Comparison of ENCODE assay signal across 28 mouse cellular contexts in the genomic region with DNA sequence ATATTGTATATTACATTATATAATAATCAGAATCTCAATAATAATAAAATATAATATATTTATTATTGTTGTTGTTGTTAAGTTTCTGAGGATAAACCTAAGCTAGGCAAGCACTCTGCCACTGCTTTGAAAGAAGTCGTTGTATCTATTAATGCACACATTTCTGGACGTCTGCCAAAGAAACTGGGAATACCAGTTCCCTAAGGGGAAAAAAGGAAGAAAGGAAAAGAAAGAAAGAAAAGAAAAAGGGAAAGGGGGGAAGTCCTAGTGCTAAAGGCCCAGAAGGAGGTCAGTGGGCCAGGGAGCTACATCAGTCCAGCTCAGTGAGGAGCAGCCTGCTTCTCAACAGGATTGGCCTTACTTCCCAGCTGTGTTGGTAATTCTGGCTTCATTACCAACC. TPM values are rescaled to one million over a fixed set of nuclear protein-coding genes. Genes with fewer than 3 reads are reported as not detected.
DNase-seq lines count a peak whose midpoint lies in the region; ATAC-seq and TF ChIP-seq lines count a peak whose summit lies in the region.
"Had no signal": no experiment of that assay in that cellular context is flagged by ENCODE, and none has a peak within 500 bp of the region (broad histone marks: within the 10 kb centered on the region; RNA-seq: fewer than 3 reads in every experiment).

No protein-coding gene starts in this region.

- H3K9me3 ChIP-seq in forebrain, embryonic 14.5 days (replicated peaks; ENCODE audit: control insufficient read depth, low read length) = no peaks in the 10 kb centered on the region
- H3K9me3 ChIP-seq in forebrain, embryonic 16.5 days (ENCODE audit: control insufficient read depth, low read length) = no peaks in the 10 kb centered on the region
- no peaks in the 10 kb centered on the region for H3K9me3 ChIP-seq in lung, embryonic 14.5 days (ENCODE audit: low read depth, low read length)
- no peaks in the 10 kb centered on the region for H3K9me3 ChIP-seq in limb, embryonic 13.5 days
- H3K9me3 ChIP-seq: forebrain, embryonic 10.5 days; heart, embryonic 13.5 days; hindbrain, embryonic 10.5 days; intestine, embryonic 15.5 days; neural tube, embryonic 13.5 days had no signal

- TF ChIP-seq CTCF in lung, embryonic 14.5 days (IDR thresholded peaks at IDR 0.05; ENCODE audit: low read depth) = no peak

- no peaks in the 10 kb centered on the region for H3K27me3 ChIP-seq in forebrain, embryonic 14.5 days (replicated peaks; ENCODE audit: control insufficient read depth, insufficient read depth, low read length)
- H3K27me3 ChIP-seq in forebrain, embryonic 16.5 days (replicated peaks; ENCODE audit: control insufficient read depth, insufficient read depth, low read length) = no peaks in the 10 kb centered on the region
- no peaks in the 10 kb centered on the region for H3K27me3 ChIP-seq in lung, embryonic 14.5 days (ENCODE audit: insufficient read depth, low read length)
- no peaks in the 10 kb centered on the region for H3K27me3 ChIP-seq in limb, embryonic 13.5 days
- H3K27me3 ChIP-seq: heart, embryonic 13.5 days; intestine, embryonic 15.5 days; neural tube, embryonic 13.5 days; Patski had no signal

- 0 out of 2 replicates have a peak, but pooled peaks cover 2% of the 10 kb centered on the region for H3K4me1 ChIP-seq in forebrain, embryonic 14.5 days (ENCODE audit: control insufficient read depth, insufficient read depth, low read length)
- H3K4me1 ChIP-seq in forebrain, embryonic 16.5 days (replicated peaks; ENCODE audit: control insufficient read depth, insufficient read depth, low read length) = peaks cover 3% of the 10 kb centered on the region; the same call in 1 of the 2 replicates
- H3K4me1 ChIP-seq in lung, embryonic 14.5 days (ENCODE audit: insufficient read depth) = no peaks in the 10 kb centered on the region
- peaks cover 5% of the 10 kb centered on the region for H3K4me1 ChIP-seq in limb, embryonic 13.5 days
- H3K4me1 ChIP-seq: forebrain, embryonic 10.5 days; hindbrain, embryonic 10.5 days had no signal

- no peak overlapping the region for H3K4me2 ChIP-seq in forebrain, embryonic 14.5 days (ENCODE audit: low read length)
- no peak overlapping the region for H3K4me2 ChIP-seq in forebrain, embryonic 16.5 days (ENCODE audit: low read length)
- H3K4me2 ChIP-seq in lung, embryonic 14.5 days = no peak overlapping the region
- H3K4me2 ChIP-seq in limb, embryonic 13.5 days (replicated peaks) = no peak overlapping the region
- H3K4me2 ChIP-seq: heart, embryonic 13.5 days; intestine, embryonic 15.5 days; liver, embryonic 11.5 days; neural tube, embryonic 13.5 days had no signal

- H3K36me3 ChIP-seq in forebrain, embryonic 14.5 days (ENCODE audit: control insufficient read depth, insufficient read depth, low read length) = no peaks in the 10 kb centered on the region
- no peaks in the 10 kb centered on the region for H3K36me3 ChIP-seq in forebrain, embryonic 16.5 days (ENCODE audit: control insufficient read depth, insufficient read depth)
- no peaks in the 10 kb centered on the region for H3K36me3 ChIP-seq in lung, embryonic 14.5 days (ENCODE audit: insufficient read depth)
- no peaks in the 10 kb centered on the region for H3K36me3 ChIP-seq in limb, embryonic 13.5 days
- H3K36me3 ChIP-seq: forebrain, embryonic 10.5 days; heart, embryonic 13.5 days; hindbrain, embryonic 10.5 days; intestine, embryonic 15.5 days; neural tube, embryonic 13.5 days had no signal

- no peak overlapping the region; the same call in 1 of the 2 replicates for H3K27ac ChIP-seq in forebrain, embryonic 14.5 days (ENCODE audit: low read depth, low read length)
- no peak overlapping the region for H3K27ac ChIP-seq in forebrain, embryonic 16.5 days (ENCODE audit: low read length)
- H3K27ac ChIP-seq in lung, embryonic 14.5 days (ENCODE audit: low read depth) = no peak overlapping the region
- H3K27ac ChIP-seq in limb, embryonic 13.5 days = peak overlapping the region; percentile 39; the same call in 1 of the 2 replicates
- H3K27ac ChIP-seq: forebrain, embryonic 10.5 days; heart, adult 2 months; heart, embryonic 13.5 days; hindbrain, embryonic 10.5 days; intestine, embryonic 15.5 days; layer of hippocampus, adult 2 months; neural tube, embryonic 13.5 days had no signal

- 0 out of 2 replicates have a peak, but pooled peaks have one; percentile 32 for ATAC-seq in forebrain, embryonic 14.5 days
- no peak for ATAC-seq in forebrain, embryonic 16.5 days
- no peak for ATAC-seq in lung, embryonic 14.5 days (ENCODE audit: insufficient read depth)
- no peak for ATAC-seq in limb, embryonic 13.5 days (ENCODE audit: low FRiP score, low read depth)
- ATAC-seq: hindbrain, embryonic 16.5 days; intestine, embryonic 15.5 days; lung, postnatal 0 days; Patski had no signal

- WGBS in forebrain, embryonic 14.5 days = 35% methylated on average over 2 of the region's 2 CpGs
- 11% methylated on average over 2 of the region's 2 CpGs for WGBS in forebrain, embryonic 16.5 days
- WGBS in lung, embryonic 14.5 days = 27% methylated on average over 2 of the region's 2 CpGs
- 28% methylated on average over 2 of the region's 2 CpGs for WGBS in limb, embryonic 13.5 days

- peak; percentile 71 for DNase-seq in forebrain, embryonic 14.5 days (ENCODE audit: low spot score)
- DNase-seq in lung, embryonic 14.5 days = peak; percentile 79
- no peak for DNase-seq in lung, postnatal 10 days
- peak; percentile 51 for DNase-seq in NIH3T3 (ENCODE audit: low read depth)
- no peak for DNase-seq in layer of hippocampus, postnatal 36 days
- DNase-seq in B cell, adult 2 months = no peak
- DNase-seq: adrenal gland, postnatal 25 days; cerebellum, adult 2 months; cerebellum, postnatal 25 days; gastrocnemius, postnatal 25 days; heart, adult 2 months; heart, postnatal 10 days; kidney, adult 2 months; kidney, postnatal 36 days; left cerebral cortex, postnatal 4 days; thymus, postnatal 4 days had no signal

- H3K4me3 ChIP-seq in forebrain, embryonic 14.5 days (ENCODE audit: low read depth, low read length) = no peak overlapping the region
- H3K4me3 ChIP-seq in forebrain, embryonic 16.5 days (replicated peaks; ENCODE audit: low read length) = no peak overlapping the region
- H3K4me3 ChIP-seq in lung, embryonic 14.5 days (ENCODE audit: low read depth, low read length) = no peak overlapping the region
- H3K4me3 ChIP-seq in limb, embryonic 13.5 days = no peak overlapping the region
- H3K4me3 ChIP-seq: forebrain, embryonic 10.5 days; heart, adult 2 months; heart, embryonic 13.5 days; hindbrain, embryonic 10.5 days; intestine, embryonic 15.5 days; layer of hippocampus, adult 2 months; neural tube, embryonic 13.5 days had no signal

- H3K9ac ChIP-seq in forebrain, embryonic 14.5 days (ENCODE audit: low read length) = no peak overlapping the region
- no peak overlapping the region for H3K9ac ChIP-seq in forebrain, embryonic 16.5 days (replicated peaks; ENCODE audit: low read depth, low read length)
- H3K9ac ChIP-seq in lung, embryonic 14.5 days = no peak overlapping the region
- H3K9ac ChIP-seq in limb, embryonic 13.5 days = no peak overlapping the region
- H3K9ac ChIP-seq: heart, embryonic 13.5 days; intestine, embryonic 15.5 days; neural tube, embryonic 13.5 days had no signal

RNA-seq across cellular contexts. Expression of a gene that starts 11.3 kb away (rescaled TPM):
- 44.8 and 47.6 TPM in 2 replicates for polyA plus RNA-seq in forebrain, embryonic 14.5 days (2014; fragmentation: Nextera tagmentation; extraction: Ambion mirVana)
- polyA plus RNA-seq in forebrain, embryonic 16.5 days (2015; fragmentation: Nextera tagmentation; extraction: Ambion mirVana) = 105 and 122 TPM in 2 replicates
- 15.9 and 16.1 TPM in 2 replicates for polyA plus RNA-seq in lung, embryonic 14.5 days (2014; fragmentation: Nextera tagmentation; extraction: Ambion mirVana)
- 30.3 and 31.9 TPM in 2 replicates for polyA plus RNA-seq in limb, embryonic 13.5 days (2015; fragmentation: Nextera tagmentation; extraction: Ambion mirVana)
- 100 to 1,000 TPM; 208 to 214 TPM for total RNA-seq in layer of hippocampus, postnatal 36 days (2021)

Comparison
In these comparisons a context has a peak if more than half of its experiments do, and no peak if none do; other contexts are left out.
1. DNase-seq: peak in forebrain, embryonic 14.5 days (single experiment), lung, embryonic 14.5 days (single experiment) and NIH3T3 (single experiment); none in lung, postnatal 10 days (single experiment), layer of hippocampus, postnatal 36 days (0 of 2) and B cell, adult 2 months (0 of 2).